28 mouse cellular contexts compared by ENCODE assay signal in the genomic region with DNA sequence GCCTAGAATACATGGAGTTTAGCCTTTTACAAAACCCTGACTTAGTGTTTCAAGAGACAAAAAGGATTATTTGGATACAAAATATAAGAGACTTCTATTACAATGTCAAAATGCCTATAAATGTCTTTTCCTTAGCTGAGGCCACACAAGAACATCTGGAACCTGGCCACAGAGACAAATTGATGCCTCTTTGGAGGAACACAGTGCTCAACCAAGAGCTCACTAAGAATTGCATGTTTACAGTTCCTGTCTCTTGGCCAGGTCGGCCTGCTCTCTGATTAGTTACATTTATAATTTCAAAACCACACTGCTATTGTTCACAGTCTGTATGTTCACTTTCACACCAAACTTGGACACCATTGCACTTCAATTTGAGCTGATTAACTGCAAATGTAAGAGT.
DNase-seq lines count a peak whose midpoint lies in the region; ATAC-seq and TF ChIP-seq lines count a peak whose summit lies in the region.
"Had no signal": no experiment of that assay in that cellular context is flagged by ENCODE, and none has a peak within 500 bp of the region (broad histone marks: within the 10 kb centered on the region; RNA-seq: fewer than 3 reads in every experiment).

No protein-coding gene starts in this region.

- peak; percentile 50 for DNase-seq in heart, adult 11 months
- no peak for DNase-seq in heart, embryonic 10.5 days (ENCODE audit: low spot score)
- peak; percentile 68 for DNase-seq in lung, embryonic 14.5 days
- DNase-seq in lung, postnatal 4 days, result no peak
- peak; percentile 52 for DNase-seq in urinary bladder, postnatal 14 days (ENCODE audit: low spot score)
- DNase-seq in urinary bladder, postnatal 36 days (ENCODE audit: low spot score in 2 of 2), result no peak
- DNase-seq: adrenal gland, postnatal 10 days; adrenal gland, postnatal 36 days; B cell, adult 2 months; cerebellum, adult 18-20 months; cerebellum, adult 9-10 months; cerebellum, postnatal 14 days; gastrocnemius, postnatal 10 days; gastrocnemius, postnatal 36 days; heart, postnatal 10 days; heart, postnatal 36 days had no signal

- no peaks in the 10 kb centered on the region for H3K36me3 ChIP-seq in heart, embryonic 10.5 days
- no peaks in the 10 kb centered on the region for H3K36me3 ChIP-seq in lung, embryonic 14.5 days (ENCODE audit: insufficient read depth)
- H3K36me3 ChIP-seq: embryonic facial prominence, embryonic 13.5 days; forebrain, embryonic 10.5 days; G1E; heart, embryonic 12.5 days; heart, embryonic 15.5 days; hindbrain, embryonic 10.5 days; hindbrain, embryonic 13.5 days had no signal

- no peak overlapping the region for H3K9ac ChIP-seq in lung, embryonic 14.5 days
- H3K9ac ChIP-seq: embryonic facial prominence, embryonic 13.5 days; forebrain, embryonic 13.5 days; heart, embryonic 12.5 days; heart, embryonic 15.5 days; hindbrain, embryonic 13.5 days had no signal

- H3K27ac ChIP-seq in heart, embryonic 10.5 days, result no peak overlapping the region
- H3K27ac ChIP-seq in lung, embryonic 14.5 days (ENCODE audit: low read depth), result no peak overlapping the region; the same call in 1 of the 2 replicates
- H3K27ac ChIP-seq: embryonic facial prominence, embryonic 13.5 days; forebrain, embryonic 10.5 days; forebrain, embryonic 13.5 days; heart, embryonic 15.5 days; hindbrain, embryonic 10.5 days; hindbrain, embryonic 13.5 days had no signal

- no peak for ATAC-seq in lung, embryonic 14.5 days (ENCODE audit: insufficient read depth)
- ATAC-seq: forebrain, embryonic 13.5 days; forebrain, embryonic 16.5 days; hindbrain, embryonic 16.5 days had no signal

- peaks cover 3% of the 10 kb centered on the region; the same call in 1 of the 2 replicates for H3K9me3 ChIP-seq in heart, embryonic 10.5 days
- H3K9me3 ChIP-seq in lung, embryonic 14.5 days (ENCODE audit: low read depth, low read length), result no peaks in the 10 kb centered on the region
- H3K9me3 ChIP-seq: embryonic facial prominence, embryonic 13.5 days; forebrain, embryonic 13.5 days; heart, embryonic 15.5 days; hindbrain, embryonic 10.5 days; hindbrain, embryonic 13.5 days had no signal

- no peak overlapping the region for H3K4me3 ChIP-seq in heart, embryonic 10.5 days
- H3K4me3 ChIP-seq in lung, embryonic 14.5 days (ENCODE audit: low read depth, low read length), result no peak overlapping the region
- H3K4me3 ChIP-seq: embryonic facial prominence, embryonic 13.5 days; forebrain, embryonic 10.5 days; forebrain, embryonic 13.5 days; heart, embryonic 12.5 days; heart, embryonic 15.5 days; hindbrain, embryonic 10.5 days; hindbrain, embryonic 13.5 days had no signal

- WGBS in heart, embryonic 10.5 days, result 85% methylated on average over 1 of the region's 1 CpGs
- WGBS in lung, embryonic 14.5 days, result 29% methylated on average over 1 of the region's 1 CpGs

- H3K4me2 ChIP-seq in lung, embryonic 14.5 days, result no peak overlapping the region
- H3K4me2 ChIP-seq: embryonic facial prominence, embryonic 13.5 days; forebrain, embryonic 13.5 days; heart, embryonic 12.5 days; heart, embryonic 15.5 days; hindbrain, embryonic 13.5 days had no signal

- no peaks in the 10 kb centered on the region for H3K4me1 ChIP-seq in heart, embryonic 10.5 days
- H3K4me1 ChIP-seq in lung, embryonic 14.5 days (ENCODE audit: insufficient read depth), result 0 out of 2 replicates have a peak, but pooled peaks cover 5% of the 10 kb centered on the region
- H3K4me1 ChIP-seq: forebrain, embryonic 13.5 days had no signal

- no peak for TF ChIP-seq CTCF in lung, embryonic 14.5 days (IDR thresholded peaks at IDR 0.05; ENCODE audit: low read depth)

- H3K27me3 ChIP-seq in heart, embryonic 10.5 days (ENCODE audit: insufficient read depth, poor library complexity, severe bottlenecking), result no peaks in the 10 kb centered on the region
- H3K27me3 ChIP-seq in lung, embryonic 14.5 days (ENCODE audit: insufficient read depth, low read length), result no peaks in the 10 kb centered on the region
- H3K27me3 ChIP-seq: CH12.LX; embryonic facial prominence, embryonic 13.5 days; forebrain, embryonic 13.5 days; heart, embryonic 12.5 days; heart, embryonic 15.5 days; hindbrain, embryonic 13.5 days; Patski had no signal

Comparison
In these comparisons a context has a peak if more than half of its experiments do, and no peak if none do; other contexts are left out.
1. DNase-seq: peak in heart, adult 11 months (single experiment), lung, embryonic 14.5 days (single experiment) and urinary bladder, postnatal 14 days (single experiment); none in heart, embryonic 10.5 days (single experiment), lung, postnatal 4 days (0 of 2) and urinary bladder, postnatal 36 days (0 of 2).